Comparison of ENCODE assay signal across 22 mouse cellular contexts in genomic region chr12:111311775-111312174, GRCm38 (mm10). TPM values are rescaled to one million over a fixed set of nuclear protein-coding genes. Genes with fewer than 3 reads are reported as not detected.
"Had no signal": no experiment of that assay in that cellular context is flagged by ENCODE, and none has a peak within 500 bp of the region (broad histone marks: within the 10 kb centered on the region; RNA-seq: fewer than 3 reads in every experiment).

No protein-coding gene starts in this region.

- ATAC-seq: hindbrain, postnatal 0 days; intestine, embryonic 15.5 days had no signal

- H3K4me1 ChIP-seq: heart, embryonic 13.5 days; heart, embryonic 15.5 days; hindbrain, embryonic 13.5 days; hindbrain, embryonic 15.5 days; intestine, embryonic 15.5 days; limb, embryonic 10.5 days; limb, embryonic 12.5 days had no signal

- H3K27ac ChIP-seq: heart, adult 2 months; heart, embryonic 13.5 days; heart, embryonic 15.5 days; hindbrain, embryonic 13.5 days; hindbrain, embryonic 15.5 days; hindbrain, postnatal 0 days; intestine, embryonic 15.5 days; layer of hippocampus, adult 2 months; left cerebral cortex, adult 2 months; limb, embryonic 10.5 days; limb, embryonic 12.5 days had no signal

- H3K4me2 ChIP-seq: heart, embryonic 11.5 days; heart, embryonic 13.5 days; heart, embryonic 15.5 days; hindbrain, embryonic 13.5 days; hindbrain, embryonic 15.5 days; intestine, embryonic 15.5 days; limb, embryonic 12.5 days had no signal

- H3K27me3 ChIP-seq: heart, embryonic 13.5 days; heart, embryonic 15.5 days; hindbrain, embryonic 13.5 days; hindbrain, embryonic 15.5 days; intestine, embryonic 15.5 days; limb, embryonic 12.5 days had no signal

- DNase-seq: gastrocnemius, postnatal 14 days; gastrocnemius, postnatal 36 days; heart, adult 11 months; heart, adult 2 months; heart, postnatal 14 days; heart, postnatal 36 days; kidney, adult 18-20 months; kidney, adult 8-10 months; kidney, postnatal 10 days; kidney, postnatal 25 days; kidney, postnatal 4 days had no signal

- H3K9me3 ChIP-seq: heart, embryonic 13.5 days; heart, embryonic 15.5 days; hindbrain, embryonic 13.5 days; hindbrain, embryonic 15.5 days; intestine, embryonic 15.5 days; limb, embryonic 10.5 days; limb, embryonic 12.5 days had no signal

- H3K9ac ChIP-seq: heart, embryonic 13.5 days; heart, embryonic 15.5 days; hindbrain, embryonic 13.5 days; hindbrain, embryonic 15.5 days; intestine, embryonic 15.5 days; limb, embryonic 12.5 days had no signal

- H3K4me3 ChIP-seq: heart, adult 2 months; heart, embryonic 13.5 days; heart, embryonic 15.5 days; hindbrain, embryonic 13.5 days; hindbrain, embryonic 15.5 days; intestine, embryonic 15.5 days; layer of hippocampus, adult 2 months; left cerebral cortex, adult 2 months; limb, embryonic 10.5 days; limb, embryonic 12.5 days had no signal

RNA-seq across cellular contexts. Expression of gene Amn, which starts 40.9 kb away (rescaled TPM):
- polyA plus RNA-seq: heart, adult 2 months had no signal
